Mouse (Mus musculus) gastrocnemius, postnatal 25 days (tissue): ENCODE results near the gene Ttf1. TPM values are rescaled to one million over a fixed set of nuclear protein-coding genes. Genes with fewer than 3 reads are reported as not detected.

Experiments
- DNase-seq: peaks from one replicate; pipeline ENCODE4 v3.0.0; 2022
- long read RNA-seq, 2 experiments: library from polyadenylated mRNA; stranded (forward); transcript quantifications; one replicate each; pipeline ENCODE4 v2.0.0; 2021
- total RNA-seq, 2 experiments: library from RNA; stranded (reverse); gene quantifications; 1 replicate in 1 of 2; 2 replicates in 1 of 2; pipeline ENCODE4 v1.2.3; 2021

Gene Ttf1
- total RNA-seq: 1 to 10 TPM; 4.0 to 4.5 TPM
- long read RNA-seq, experiment 1, partial matches to known transcripts: 0 of 1 reads
- long read RNA-seq, experiment 1, other reads (novel, unspliced or antisense): 1 of 1 reads
- long read RNA-seq, experiment 2, partial matches to known transcripts: 0 of 2 reads
- long read RNA-seq, experiment 2, other reads (novel, unspliced or antisense): 2 of 2 reads

DNA sequence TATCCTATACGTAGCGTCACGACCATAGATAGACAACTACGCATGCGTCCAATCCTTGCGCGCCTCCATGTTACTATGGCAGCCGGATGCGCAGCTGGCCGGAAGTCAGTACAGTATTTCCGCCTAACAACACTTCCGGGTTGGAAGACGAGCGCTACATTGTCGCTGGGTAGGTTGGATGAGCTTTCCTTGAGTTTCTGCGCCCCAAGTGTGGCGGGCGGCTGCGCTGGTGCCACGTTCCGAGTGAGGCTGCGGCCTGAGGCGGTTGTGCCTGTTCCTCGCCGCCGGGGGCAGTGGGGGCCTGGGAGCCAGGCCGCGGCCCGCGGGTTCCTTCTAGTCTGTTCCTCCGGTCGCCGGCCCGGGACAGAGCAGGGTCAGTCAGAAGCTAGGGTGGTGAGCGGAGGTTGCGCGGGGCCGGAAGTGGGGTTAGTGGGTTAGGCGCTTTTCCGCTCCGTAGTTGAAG, at the start of gene Ttf1:
Ttf1 (plus strand) TSS at position 128 of the 463 bp plus-strand sequence.
- DNase-seq: peak; percentile 86

GRCm38 (mm10) chr2:29012523-29012922, 47.5 kb upstream of the Ttf1 start:
- DNase-seq: no peak

DNA sequence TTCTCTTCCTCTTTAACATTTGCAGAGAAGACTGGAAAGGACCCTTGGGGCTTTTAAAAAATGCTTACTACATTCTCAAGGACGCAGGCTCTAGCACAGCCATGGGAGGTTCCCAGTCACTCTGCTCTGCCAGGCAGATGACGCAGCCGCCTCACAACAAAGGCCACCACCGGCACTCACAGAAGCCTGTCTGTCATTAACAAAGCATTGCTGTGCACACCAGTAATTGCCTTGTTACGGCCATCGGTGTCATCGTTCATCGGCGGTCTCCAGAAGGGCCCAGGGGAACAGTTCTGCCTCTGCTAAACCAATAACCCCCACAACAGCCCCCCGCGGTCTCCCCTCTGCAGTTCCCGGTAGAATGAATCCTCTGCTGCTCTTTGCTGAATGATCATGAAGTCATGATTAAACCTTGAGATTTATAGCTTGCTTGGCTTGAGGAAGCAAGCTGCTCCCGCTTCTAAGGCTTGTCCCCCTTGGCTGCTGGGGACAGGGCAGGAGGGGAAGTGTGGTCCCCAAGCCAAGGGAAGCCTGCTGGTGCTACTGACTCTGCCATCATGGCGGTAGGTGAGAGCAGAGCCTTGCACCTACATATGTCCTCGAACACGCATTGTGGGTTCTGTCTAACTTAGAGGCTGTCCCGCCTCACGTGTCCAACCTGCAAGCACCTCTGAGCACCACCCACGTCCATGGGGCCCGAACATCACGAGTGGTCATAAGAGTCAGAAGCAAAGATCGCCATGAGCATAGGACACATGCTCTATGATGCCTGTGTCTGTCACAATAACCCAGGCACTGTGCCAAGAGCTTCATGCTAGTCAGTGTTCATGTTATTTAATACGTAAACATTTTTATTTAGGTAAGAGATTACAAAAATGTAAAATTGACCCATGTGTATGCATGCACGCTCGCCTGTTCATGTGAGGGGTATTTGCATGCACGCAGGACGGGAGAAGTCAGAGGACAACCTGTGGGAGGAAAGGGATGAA, 43.2 kb upstream of the Ttf1 start:
- DNase-seq: no peak

GRCm38 (mm10) chr2:29018680-29019079, 41.4 kb upstream of the Ttf1 start:
- no peak for DNase-seq

DNA sequence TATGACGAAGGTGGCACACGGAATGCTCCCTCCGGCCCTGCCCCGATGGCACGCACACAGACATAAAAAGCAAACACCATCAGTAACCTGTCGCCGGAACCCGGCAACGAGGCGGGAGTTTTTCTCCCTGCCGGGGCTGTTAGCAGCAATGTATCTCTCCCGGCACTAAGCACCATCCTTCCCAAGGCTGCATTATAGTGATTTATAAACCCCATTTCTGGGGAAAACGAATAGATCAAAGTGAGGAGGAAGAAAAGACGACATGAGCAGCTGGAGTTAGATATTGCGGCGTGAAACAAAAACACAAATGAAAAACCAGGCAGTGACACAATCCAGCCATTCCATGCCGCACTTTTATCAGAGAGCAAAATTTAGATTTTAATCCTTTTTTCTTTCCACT, 39.0 kb upstream of the Ttf1 start:
- no peak for DNase-seq

- no peak for DNase-seq
Observed at GRCm38 (mm10) chr2:29023001-29023400, 37.1 kb upstream of the Ttf1 start.

- DNase-seq: no peak
Observed at GRCm38 (mm10) chr2:29025284-29025683, 34.8 kb upstream of the Ttf1 start.

DNA sequence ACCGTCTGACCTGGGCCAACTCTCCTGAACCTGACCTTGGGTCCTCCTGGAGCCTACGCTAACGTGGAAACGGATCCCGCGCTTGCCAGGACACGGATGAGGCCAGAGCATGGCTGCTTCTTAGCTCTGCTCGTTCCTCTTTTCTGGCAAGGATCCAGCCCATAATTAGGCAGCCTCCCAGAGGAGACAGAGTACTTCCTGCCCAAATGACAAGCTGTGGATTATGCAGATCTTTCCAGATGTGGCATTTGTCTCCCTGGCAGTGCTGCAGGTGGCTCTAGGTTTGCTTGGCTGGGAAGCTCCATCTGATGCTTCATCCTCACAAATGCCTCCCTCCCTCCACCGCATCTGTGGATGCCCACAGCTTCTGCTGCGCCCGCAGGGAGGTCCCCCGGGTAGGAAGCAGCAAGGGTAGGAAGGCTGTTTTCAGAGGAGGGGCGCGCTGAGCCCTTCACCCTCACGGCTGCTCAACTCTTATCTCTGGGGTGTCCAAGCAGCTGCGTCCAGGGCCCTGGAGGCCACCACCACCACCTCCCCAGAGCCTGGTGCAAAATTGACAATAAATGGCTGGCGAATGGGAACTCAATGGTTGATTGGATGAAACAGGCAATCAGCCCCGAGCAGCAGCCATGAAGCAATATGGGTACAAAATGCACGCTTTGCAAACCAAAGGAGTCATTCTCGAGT, 29.9 kb upstream of the Ttf1 start:
- DNase-seq: no peak

GRCm38 (mm10) chr2:29031951-29032350, 28.1 kb upstream of the Ttf1 start:
- DNase-seq: no peak

- no peak for DNase-seq
Observed at GRCm38 (mm10) chr2:29034542-29035475, 25.3 kb upstream of the Ttf1 start.

DNA sequence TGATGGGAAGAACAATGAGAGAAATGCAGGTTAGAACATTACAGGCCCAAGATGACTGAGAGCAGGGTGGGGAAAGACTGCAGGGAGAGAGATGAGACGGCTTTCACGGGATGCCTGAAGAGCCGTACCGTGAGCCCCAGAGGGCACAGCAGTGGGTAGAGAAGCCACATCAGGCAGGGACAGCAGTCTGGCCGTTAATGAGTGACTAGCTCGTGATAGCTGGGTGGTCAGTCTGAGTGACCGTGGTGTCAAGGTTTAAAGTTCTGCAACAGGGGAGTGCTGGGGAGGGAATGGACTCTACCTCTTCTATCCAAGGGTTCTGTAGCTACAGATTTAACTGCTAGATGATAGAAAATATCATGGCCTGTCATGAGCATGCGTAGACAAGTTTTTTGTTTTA, 24.4 kb upstream of the Ttf1 start:
- DNase-seq: no peak

- no peak for DNase-seq
Observed at GRCm38 (mm10) chr2:29039741-29040140, 20.3 kb upstream of the Ttf1 start.

- no peak for DNase-seq
Observed at GRCm38 (mm10) chr2:29040594-29041476, 19.2 kb upstream of the Ttf1 start.

- no peak for DNase-seq
Observed at GRCm38 (mm10) chr2:29041477-29041768, 18.6 kb upstream of the Ttf1 start.

- no peak for DNase-seq
Observed at GRCm38 (mm10) chr2:29042124-29042523, 17.9 kb upstream of the Ttf1 start.

GRCm38 (mm10) chr2:29046151-29046550, 13.9 kb upstream of the Ttf1 start:
- DNase-seq: no peak

DNA sequence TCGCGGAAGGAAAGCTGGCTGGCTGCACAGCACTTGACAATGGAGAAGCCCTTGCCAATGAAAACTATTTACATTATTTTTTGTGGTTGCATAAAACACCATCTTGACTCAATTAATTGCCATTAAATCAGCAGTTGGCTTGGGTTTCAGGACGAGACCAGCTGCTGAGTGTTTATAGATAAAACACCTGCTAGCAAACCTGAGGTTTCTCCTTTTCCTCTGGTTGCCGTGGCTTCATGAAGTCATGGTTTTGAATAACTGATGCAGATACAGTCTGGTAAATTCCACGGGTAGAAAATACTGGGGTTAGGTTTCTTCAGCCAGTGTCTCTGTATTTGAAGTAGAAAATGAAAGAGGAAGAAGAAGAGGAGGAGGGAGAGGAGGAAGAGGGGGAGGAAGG, 8.1 kb upstream of the Ttf1 start:
- no peak for DNase-seq

- DNase-seq: peak; percentile 7
Observed at GRCm38 (mm10) chr2:29052943-29053454, 7.1 kb upstream of the Ttf1 start.

GRCm38 (mm10) chr2:29053802-29054544, 6.1 kb upstream of the Ttf1 start:
- DNase-seq: no peak

- peak; percentile 8 for DNase-seq
Observed at GRCm38 (mm10) chr2:29054545-29054935, 5.5 kb upstream of the Ttf1 start.
